Mouse (Mus musculus) forelimb bud, embryonic 11.5 days (tissue): ENCODE measurements around the gene Cdca4.
A peak's percentile ranks its signal among the peaks of the same experiment; 100 is the strongest.
"Not testable (repeated sequence)": the region's sequence is repeated elsewhere in the genome, so short reads cannot be mapped to it uniquely, and the experiment has no call there.

Experiments used
- DNase-seq: peaks from one replicate; pipeline ENCODE4 v3.0.0-alpha.2; 2012; ENCODE audit warnings: low read depth, low spot score

The Cdca4 gene

GRCm38 (mm10) chr12:112857021-112857925, 28.1 kb upstream of the Cdca4 start:
- DNase-seq = no peak

- DNase-seq = no peak
These were observed 27.1 kb upstream of the Cdca4 start for GRCm38 (mm10) chr12:112856338-112856737.

- no peak for DNase-seq
These were observed 25.5 kb upstream of the Cdca4 start for GRCm38 (mm10) chr12:112854610-112855333.

GRCm38 (mm10) chr12:112853050-112853729, 24.0 kb upstream of the Cdca4 start:
- no peak for DNase-seq

- DNase-seq = no peak
These were observed 21.9 kb upstream of the Cdca4 start for GRCm38 (mm10) chr12:112851116-112851515.

GRCm38 (mm10) chr12:112850344-112850743, 21.1 kb upstream of the Cdca4 start:
- DNase-seq = no peak

- no peak for DNase-seq
These were observed 20.2 kb upstream of the Cdca4 start for GRCm38 (mm10) chr12:112849235-112850022.

- DNase-seq = no peak
These were observed 18.7 kb upstream of the Cdca4 start for GRCm38 (mm10) chr12:112847880-112848279.

- peak; percentile 74 for DNase-seq
These were observed 14.6 kb upstream of the Cdca4 start for GRCm38 (mm10) chr12:112843803-112844202.

GRCm38 (mm10) chr12:112842128-112842527, 12.9 kb upstream of the Cdca4 start:
- not testable (repeated sequence) for DNase-seq

- DNase-seq = not testable (repeated sequence)
These were observed 12.2 kb upstream of the Cdca4 start for GRCm38 (mm10) chr12:112841338-112841892.

GRCm38 (mm10) chr12:112840209-112841086, 11.2 kb upstream of the Cdca4 start:
- DNase-seq = no peak

- DNase-seq = no peak
These were observed 5.8 kb upstream of the Cdca4 start for GRCm38 (mm10) chr12:112835046-112835445.

- DNase-seq = no peak
These were observed 4.3 kb upstream of the Cdca4 start for GRCm38 (mm10) chr12:112833527-112833926.

GRCm38 (mm10) chr12:112832411-112832810, 3.2 kb upstream of the Cdca4 start:
- DNase-seq = no peak

- DNase-seq = no peak
These were observed 1.3 kb upstream of the Cdca4 start for GRCm38 (mm10) chr12:112830570-112830969.

- no peak for DNase-seq
These were observed 918 bp upstream of the Cdca4 start for GRCm38 (mm10) chr12:112830141-112830540.

- DNase-seq = no peak
These were observed 551 bp downstream of the Cdca4 start for GRCm38 (mm10) chr12:112828501-112829243.

- DNase-seq = no peak
These were observed 3.3 kb downstream of the Cdca4 start for GRCm38 (mm10) chr12:112825901-112826300.
